In genomic region chr9:14367850-14368249, GRCm38 (mm10) we compare ENCODE assay signal across 26 mouse cellular contexts. TPM values are rescaled to one million over a fixed set of nuclear protein-coding genes. Genes with fewer than 3 reads are reported as not detected.
DNase-seq lines count a peak whose midpoint lies in the region; ATAC-seq lines count a peak whose summit lies in the region.
"Had no signal": no experiment of that assay in that cellular context is flagged by ENCODE, and none has a peak within 500 bp of the region (broad histone marks: within the 10 kb centered on the region; RNA-seq: fewer than 3 reads in every experiment).

No protein-coding gene starts in this region.

- no peak overlapping the region for H3K4me3 ChIP-seq in heart, embryonic 12.5 days
- no peak overlapping the region for H3K4me3 ChIP-seq in liver, embryonic 15.5 days (replicated peaks)
- H3K4me3 ChIP-seq: embryonic facial prominence, embryonic 15.5 days; forebrain, embryonic 10.5 days; heart, embryonic 13.5 days; hindbrain, embryonic 12.5 days; layer of hippocampus, adult 2 months; limb, embryonic 13.5 days; midbrain, embryonic 15.5 days; neural tube, embryonic 12.5 days had no signal

- no peak for DNase-seq in heart, adult 8-10 months (ENCODE audit: low spot score)
- peak; percentile 54 for DNase-seq in induced T-regulatory cell, adult 2 months (ENCODE audit: low read depth)
- DNase-seq in thymus, postnatal 14 days = no peak
- DNase-seq in cerebellum, adult 11-12 months = no peak
- no peak for DNase-seq in lung, postnatal 4 days
- DNase-seq: adrenal gland, adult 2 months; cerebellum, adult 8-10 months; gastrocnemius, postnatal 10 days; kidney, adult 9 months; kidney, postnatal 14 days; layer of hippocampus, postnatal 36 days; lung, embryonic 14.5 days; retina, postnatal 1 day; thymus, postnatal 25 days had no signal

- H3K27me3 ChIP-seq in heart, embryonic 12.5 days (replicated peaks) = no peaks in the 10 kb centered on the region
- H3K27me3 ChIP-seq in liver, embryonic 15.5 days = no peaks in the 10 kb centered on the region
- H3K27me3 ChIP-seq: embryonic facial prominence, embryonic 15.5 days; heart, embryonic 13.5 days; hindbrain, embryonic 12.5 days; limb, embryonic 13.5 days; midbrain, embryonic 15.5 days; neural tube, embryonic 12.5 days had no signal

- 0 out of 2 replicates have a peak, but pooled peaks cover 3% of the 10 kb centered on the region for H3K4me1 ChIP-seq in heart, embryonic 12.5 days (replicated peaks)
- H3K4me1 ChIP-seq in liver, embryonic 15.5 days (replicated peaks) = peaks cover 95% of the 10 kb centered on the region
- H3K4me1 ChIP-seq: forebrain, embryonic 10.5 days; midbrain, embryonic 15.5 days; neural tube, embryonic 12.5 days had no signal

- H3K4me2 ChIP-seq in heart, embryonic 12.5 days = no peak overlapping the region
- H3K4me2 ChIP-seq in liver, embryonic 15.5 days = peak overlapping the region; percentile 14
- H3K4me2 ChIP-seq: embryonic facial prominence, embryonic 15.5 days; heart, embryonic 13.5 days; hindbrain, embryonic 12.5 days; limb, embryonic 13.5 days; lung, embryonic 14.5 days; midbrain, embryonic 15.5 days; neural tube, embryonic 12.5 days had no signal

- 0 out of 2 replicates have a peak, but pooled peaks have one; percentile 58 for ATAC-seq in heart, embryonic 12.5 days (ENCODE audit: insufficient number of reproducible peaks, low FRiP score)
- ATAC-seq in CD4-positive, CD25-positive, alpha-beta regulatory T cell, adult 4 months = peak; percentile 69
- peak; percentile 6; the same call in 1 of the 2 replicates for ATAC-seq in liver, embryonic 15.5 days (ENCODE audit: insufficient read depth)
- ATAC-seq: forebrain, embryonic 16.5 days; midbrain, embryonic 15.5 days had no signal

- H3K36me3 ChIP-seq in heart, embryonic 12.5 days = 0 out of 2 replicates have a peak, but pooled peaks cover 4% of the 10 kb centered on the region
- peaks cover 54% of the 10 kb centered on the region for H3K36me3 ChIP-seq in liver, embryonic 15.5 days (replicated peaks)
- H3K36me3 ChIP-seq: forebrain, embryonic 10.5 days; hindbrain, embryonic 12.5 days; limb, embryonic 13.5 days; midbrain, embryonic 15.5 days; neural tube, embryonic 12.5 days had no signal

- 83% methylated on average over 4 of the region's 4 CpGs for WGBS in heart, embryonic 12.5 days
- 54% methylated on average over 4 of the region's 4 CpGs for WGBS in liver, embryonic 15.5 days (ENCODE audit: insufficient replicate concordance)

- no peak overlapping the region for H3K9ac ChIP-seq in heart, embryonic 12.5 days
- H3K9ac ChIP-seq in liver, embryonic 15.5 days = no peak overlapping the region
- H3K9ac ChIP-seq: embryonic facial prominence, embryonic 15.5 days; heart, embryonic 13.5 days; hindbrain, embryonic 12.5 days; limb, embryonic 13.5 days; lung, embryonic 14.5 days; midbrain, embryonic 15.5 days; neural tube, embryonic 12.5 days had no signal

- peaks cover 4% of the 10 kb centered on the region; the same call in 1 of the 2 replicates for H3K9me3 ChIP-seq in heart, embryonic 12.5 days (replicated peaks)
- peaks cover 7% of the 10 kb centered on the region for H3K9me3 ChIP-seq in liver, embryonic 15.5 days (replicated peaks)
- H3K9me3 ChIP-seq: embryonic facial prominence, embryonic 15.5 days; hindbrain, embryonic 12.5 days; limb, embryonic 13.5 days; midbrain, embryonic 15.5 days; neural tube, embryonic 12.5 days had no signal

- H3K27ac ChIP-seq in heart, embryonic 12.5 days (ENCODE audit: poor library complexity, severe bottlenecking) = no peak overlapping the region
- H3K27ac ChIP-seq in liver, embryonic 15.5 days (replicated peaks) = peak overlapping the region; percentile 97
- H3K27ac ChIP-seq: embryonic facial prominence, embryonic 15.5 days; forebrain, embryonic 10.5 days; heart, embryonic 13.5 days; hindbrain, embryonic 12.5 days; layer of hippocampus, adult 2 months; limb, embryonic 13.5 days; midbrain, embryonic 15.5 days; neural tube, embryonic 12.5 days had no signal

RNA-seq across cellular contexts. Expression of gene Endod1, which starts 13.5 kb away (rescaled TPM):
- 10.7 TPM in 2 replicates for polyA plus RNA-seq in heart, embryonic 12.5 days (2016; fragmentation: Nextera tagmentation; extraction: Ambion mirVana)
- 1 to 10 TPM; 6.2 to 7.6 (median 7.1) TPM for total RNA-seq in heart, adult 8-10 months (2022)
- 10 to 100 TPM; 23.0 to 31.9 TPM for polyA plus RNA-seq in CD4-positive, CD25-positive, alpha-beta regulatory T cell, adult 4 months (2017; shearing (Covaris generic))
- 43.3 and 46.5 TPM in 2 replicates for polyA plus RNA-seq in liver, embryonic 15.5 days (2015; fragmentation: Nextera tagmentation; extraction: Ambion mirVana)

Comparison
In these comparisons a context has a peak if more than half of its experiments do, and no peak if none do; other contexts are left out.
1. ATAC-seq: peak in every context shown above with its lines; median percentile 69 in CD4-positive, CD25-positive, alpha-beta regulatory T cell, adult 4 months; 58 in heart, embryonic 12.5 days; 6 in liver, embryonic 15.5 days.